Mouse (Mus musculus) kidney, adult 2 months (tissue): ENCODE measurements around the gene Atp4a. TPM values are rescaled to one million over a fixed set of nuclear protein-coding genes. Genes with fewer than 3 reads are reported as not detected.

Experiments
- DNase-seq: peaks from one replicate; pipeline ENCODE4 v3.0.0; 2021
- H3K27ac ChIP-seq: fragments of 200-500 bp; 2 replicates; pipeline ENCODE4 v1.5.1; 2012; ENCODE audit warnings: low read depth, low read length, control low read depth, inconsistent platforms; ENCODE audit not compliant: insufficient read depth
- H3K27me3 ChIP-seq: fragments of 200-500 bp; replicated peaks from 2 replicates; pipeline ENCODE4 v1.6.1; 2012; ENCODE audit warnings: mild to moderate bottlenecking, moderate library complexity, low read length, inconsistent platforms; ENCODE audit not compliant: control insufficient read depth, insufficient read depth
- H3K36me3 ChIP-seq: fragments of 200-500 bp; 2 replicates; pipeline ENCODE4 v1.6.1; 2012; ENCODE audit warnings: mild to moderate bottlenecking, moderate library complexity, low read length, inconsistent platforms; ENCODE audit not compliant: control insufficient read depth, insufficient read depth
- H3K4me1 ChIP-seq: fragments of 200-500 bp; 2 replicates; pipeline ENCODE4 v1.6.1; 2011; ENCODE audit warnings: low read length; ENCODE audit not compliant: control insufficient read depth, insufficient read depth
- H3K4me3 ChIP-seq: fragments of 200-500 bp; 2 replicates; pipeline ENCODE4 v1.5.1; 2011; ENCODE audit warnings: mild to moderate bottlenecking, low read depth, low read length, control low read depth; ENCODE audit not compliant: insufficient read depth
- CTCF ChIP-seq: fragments of 200-500 bp; conservative IDR thresholded peaks from 2 replicates; pipeline ENCODE4 v1.5.1; 2011; ENCODE audit warnings: low read depth, mild to moderate bottlenecking, control low read depth, low read length, moderate library complexity, mixed read lengths; ENCODE audit not compliant: insufficient read depth, insufficient read length
- POLR2A ChIP-seq: fragments of 200-500 bp; IDR thresholded peaks from one replicate; pipeline ENCODE4 v1.6.1; 2011; ENCODE audit warnings: low read depth, low read length, control low read depth
- WGBS: fragments of 180-500 bp; shearing (Covaris S2); methylation state at CpG from one replicate; pipeline ENCODE4 v1.1.7; 2018; 5-methylcytosine and 5-hydroxymethylcytosine counted together
- polyA plus RNA-seq: library from polyadenylated mRNA; depleted of rRNA; stranded (reverse); fragments of >200 nt; gene quantifications from 2 replicates; pipeline ENCODE4 v1.2.3, GENCODE M21; 2012; rRNA removed

Atp4a gene
- 33.1 and 39.1 TPM in 2 replicates for polyA plus RNA-seq

DNA sequence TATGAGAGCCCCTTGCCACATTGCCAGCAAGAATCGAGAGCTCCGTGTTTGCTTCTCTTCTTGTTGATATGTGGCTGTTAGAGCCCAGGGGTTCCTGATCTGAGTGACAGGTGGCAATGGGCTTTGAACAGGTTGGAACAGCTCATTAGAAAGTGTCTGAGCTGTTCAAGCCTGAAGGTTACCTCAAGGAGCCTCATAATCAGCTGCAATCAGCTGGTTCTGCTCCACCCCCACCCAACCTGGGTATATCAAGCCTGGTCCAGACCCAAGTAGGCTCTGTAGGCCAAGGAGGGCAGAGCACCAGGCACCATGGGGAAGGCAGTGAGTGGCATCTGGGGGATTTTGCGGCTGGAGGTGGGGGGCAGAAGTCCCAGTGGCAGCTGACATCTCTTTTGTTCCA lies at the start of gene Atp4a:
Gene Atp4a, plus strand, starts transcription at position 268 of the 400 bp plus-strand sequence.
- TF ChIP-seq CTCF, result no peak
- no peak for TF ChIP-seq POLR2A
- Histone ChIP-seq H3K27ac (peak within 1 kb of the TSS; percentile 12; the same call in 1 of the 2 replicates), H3K36me3 (no peaks in the 10 kb centered on the region), H3K4me3 (no peak within 1 kb of the TSS), H3K4me1 (no peaks in the 10 kb centered on the region), H3K27me3 (no peaks in the 10 kb centered on the region)
- DNase-seq, result peak; percentile 44
- WGBS, result 71% methylated on average over 3 of the region's 3 CpGs

- peak; percentile 93 for DNase-seq
- no peaks in the 10 kb centered on the region for H3K27me3 ChIP-seq
- H3K4me1 ChIP-seq, result peaks cover 2% of the 10 kb centered on the region
- WGBS, result under 1% methylated on average over 34 of the region's 34 CpGs
- peak; percentile 32 for TF ChIP-seq POLR2A
- TF ChIP-seq CTCF, result no peak
- no peak within 1 kb of the TSS for H3K27ac ChIP-seq
- H3K4me3 ChIP-seq, result peak within 1 kb of the TSS; percentile 76
- no peaks in the 10 kb centered on the region for H3K36me3 ChIP-seq
These were observed 47.3 kb upstream of the Atp4a start, which contains the start of gene Haus5 for GRCm38 (mm10) chr7:30664529-30665200. Haus5 (minus strand) TSS chr7:30664994.

- no peak overlapping the region for H3K27ac ChIP-seq
These were observed 46.7 kb upstream of the Atp4a start for GRCm38 (mm10) chr7:30665321-30665720.

DNA sequence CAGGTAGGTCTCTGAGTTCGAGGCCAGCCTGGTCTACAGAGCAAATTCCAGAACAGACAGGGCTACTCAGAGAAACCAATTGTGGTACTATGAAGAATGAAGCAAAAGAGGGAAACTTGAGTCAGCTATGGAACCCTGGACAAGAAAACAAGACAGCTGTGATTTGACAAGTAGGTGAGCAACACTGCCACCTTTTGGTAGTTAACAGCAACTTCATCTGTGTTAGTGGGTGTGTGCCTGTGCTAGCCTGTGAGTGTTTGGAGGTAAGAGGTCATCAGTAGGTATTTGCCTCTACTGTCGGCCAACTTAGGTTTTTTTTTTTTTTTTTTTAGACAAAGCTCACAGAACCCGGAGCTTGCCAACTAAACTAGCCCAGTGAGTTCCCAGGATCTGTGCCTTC lies 42.8 kb upstream of the Atp4a start:
- Histone ChIP-seq H3K27me3 (no peaks in the 10 kb centered on the region), H3K4me1 (peaks cover 2% of the 10 kb centered on the region), H3K4me3 (no peak overlapping the region), H3K36me3 (no peaks in the 10 kb centered on the region), H3K27ac (no peak overlapping the region)
- peak; percentile 44 for DNase-seq
- WGBS, result 25% methylated on average over 3 of the region's 3 CpGs
- TF ChIP-seq CTCF (peak; percentile 51), POLR2A (no peak)

More at GRCm38 (mm10) chr7:30665321-30665720, 46.7 kb upstream of the Atp4a start:
- H3K4me3 ChIP-seq, result peak overlapping the region; percentile 76
- DNase-seq, result no peak
- H3K4me1 ChIP-seq, result peaks cover 2% of the 10 kb centered on the region
- no peaks in the 10 kb centered on the region for H3K36me3 ChIP-seq
- WGBS, result 5% methylated on average over 11 of the region's 11 CpGs
- no peaks in the 10 kb centered on the region for H3K27me3 ChIP-seq
- TF ChIP-seq POLR2A, result no peak
- TF ChIP-seq CTCF, result no peak

DNA sequence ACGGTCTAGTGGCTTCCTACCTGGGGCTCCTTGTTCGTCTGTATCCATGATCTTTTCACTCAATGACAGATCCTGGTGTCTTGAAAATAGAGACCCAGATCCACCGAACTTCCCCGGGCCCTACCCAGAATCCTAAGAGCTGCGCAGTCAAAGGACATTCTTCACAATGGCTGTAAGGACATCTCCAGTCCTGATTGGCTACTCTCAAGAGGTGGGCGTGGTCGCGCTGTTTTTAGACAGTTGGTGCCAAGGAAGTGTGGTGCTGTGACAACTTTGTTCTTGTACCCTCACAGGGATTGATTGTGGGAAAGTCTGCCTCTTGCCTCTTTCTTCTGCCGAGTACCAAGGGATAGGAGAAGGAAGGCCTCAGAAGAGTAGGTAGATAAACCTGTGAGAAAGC lies 40.5 kb upstream of the Atp4a start, which contains the start of gene Pmis2:
Gene Pmis2, minus strand, starts transcription at position 126 of the 400 bp plus-strand sequence.
- no peak for TF ChIP-seq CTCF
- TF ChIP-seq POLR2A, result no peak
- DNase-seq, result no peak
- Histone ChIP-seq H3K4me1 (peaks cover 2% of the 10 kb centered on the region; the same call in 1 of the 2 replicates), H3K36me3 (no peaks in the 10 kb centered on the region), H3K27ac (no peak within 1 kb of the TSS), H3K4me3 (no peak within 1 kb of the TSS), H3K27me3 (no peaks in the 10 kb centered on the region)
- 74% methylated on average over 9 of the region's 9 CpGs for WGBS

GRCm38 (mm10) chr7:30678263-30678975 lies 33.6 kb upstream of the Atp4a start:
- DNase-seq, result no peak
- H3K27ac ChIP-seq, result no peak overlapping the region
- H3K27me3 ChIP-seq, result no peaks in the 10 kb centered on the region
- no peak for TF ChIP-seq POLR2A
- TF ChIP-seq CTCF, result 0 out of 2 replicates have a peak, but pooled peaks have one; percentile 8
- H3K4me1 ChIP-seq, result no peaks in the 10 kb centered on the region
- H3K36me3 ChIP-seq, result no peaks in the 10 kb centered on the region
- 58% methylated on average over 5 of the region's 5 CpGs for WGBS
- no peak overlapping the region for H3K4me3 ChIP-seq

GRCm38 (mm10) chr7:30681897-30682296 lies 30.1 kb upstream of the Atp4a start:
- no peak overlapping the region for H3K4me3 ChIP-seq
- DNase-seq, result no peak
- no peaks in the 10 kb centered on the region for H3K36me3 ChIP-seq
- no peaks in the 10 kb centered on the region for H3K4me1 ChIP-seq
- no peaks in the 10 kb centered on the region for H3K27me3 ChIP-seq
- TF ChIP-seq POLR2A, result no peak
- TF ChIP-seq CTCF, result no peak
- 61% methylated on average over 5 of the region's 5 CpGs for WGBS
- no peak overlapping the region for H3K27ac ChIP-seq
